Mouse (Mus musculus): Measurements from ENCODE around the gene Zscan18. TPM values are rescaled to one million over a fixed set of nuclear protein-coding genes. Genes with fewer than 3 reads are reported as not detected.

Zscan18 gene
- total and polyA plus RNA-seq, 3 experiments, result 0.04 TPM; not detected in 2

DNA sequence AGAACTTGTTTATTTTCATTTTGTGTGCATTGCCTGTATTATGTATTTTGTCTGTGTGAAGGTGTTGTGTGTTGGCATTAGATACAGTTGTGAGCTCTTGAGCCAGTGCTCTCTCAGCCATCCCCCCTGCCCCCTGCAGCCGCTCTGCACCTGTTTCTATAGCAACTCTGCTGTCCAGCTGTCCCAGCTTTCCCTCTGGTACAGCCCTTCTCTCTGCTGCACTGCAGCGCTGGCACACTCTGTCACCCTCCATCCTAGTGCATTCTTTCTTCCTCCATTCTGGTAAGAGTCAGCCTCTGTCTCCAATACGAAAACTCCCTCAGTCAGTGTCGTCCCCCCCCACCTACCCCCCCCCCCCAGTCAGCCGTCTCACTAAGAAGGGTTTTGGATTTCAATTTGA, 15.4 kb downstream of the Zscan18 start:
- Histone ChIP-seq H3K27me3 (ENCODE audit: control insufficient read depth in 1 of 2, insufficient read depth in 2 of 2, low read length in 2 of 2) (no peaks in the 10 kb centered on the region), H3K79me2 (ENCODE audit: control insufficient read depth, insufficient read depth, low read length, poor library complexity) (no peaks in the 10 kb centered on the region), H3K36me3 (ENCODE audit: control insufficient read depth in 1 of 2, insufficient read depth in 2 of 2, low read length in 2 of 2) (no peaks in the 10 kb centered on the region), H3K9ac (ENCODE audit: control insufficient read depth, low read depth, low read length, poor library complexity, severe bottlenecking) (no peak overlapping the region), H3K4me1 (ENCODE audit: control insufficient read depth in 1 of 2, insufficient read depth in 2 of 2, low read length in 2 of 2) (no peaks in the 10 kb centered on the region), H3K27ac (ENCODE audit: control insufficient read depth, low read depth, low read length) (no peak overlapping the region), H3K4me3 (ENCODE audit: control insufficient read depth in 1 of 2, insufficient read depth in 1 of 2, low read depth in 2 of 2, low read length in 2 of 2) (no peak overlapping the region), H3K9me3 (replicated peaks; ENCODE audit: insufficient read depth, low read length) (no peaks in the 10 kb centered on the region)
- no peak for TF ChIP-seq MYC (IDR thresholded peaks at IDR 0.05; ENCODE audit: low read depth, low read length)
- no peak for TF ChIP-seq GABPA (IDR thresholded peaks at IDR 0.05; ENCODE audit: low read depth, low read length)
- no peak for TF ChIP-seq MAFK (IDR thresholded peaks at IDR 0.05; ENCODE audit: borderline replicate concordance, low read depth, low read length)
- no peak for TF ChIP-seq HCFC1 (IDR thresholded peaks at IDR 0.05; ENCODE audit: low read depth, low read length)
- TF ChIP-seq EP300 (IDR thresholded peaks at IDR 0.05; ENCODE audit: low read depth in 1 of 2, low read length in 2 of 2), result no peak
- no peak for TF ChIP-seq SMC3 (IDR thresholded peaks at IDR 0.05; ENCODE audit: low read depth, low read length)
- no peak for TF ChIP-seq TAL1 (IDR thresholded peaks at IDR 0.05; ENCODE audit: low read length)
- TF ChIP-seq MXI1 (IDR thresholded peaks at IDR 0.05; ENCODE audit: low read depth, low read length), result no peak
- TF ChIP-seq USF2 (IDR thresholded peaks at IDR 0.05; ENCODE audit: borderline replicate concordance in 1 of 2, insufficient read depth in 1 of 2, low read depth in 1 of 2, low read length in 2 of 2), result no peak
- TF ChIP-seq TBP (IDR thresholded peaks at IDR 0.05; ENCODE audit: low read depth, low read length), result no peak
- no peak for TF ChIP-seq ZMIZ1 (IDR thresholded peaks at IDR 0.05; ENCODE audit: low read depth, low read length)
- TF ChIP-seq UBTF (IDR thresholded peaks at IDR 0.05; ENCODE audit: borderline replicate concordance, insufficient read depth, low read depth, low read length), result no peak
- TF ChIP-seq ZNF384 (IDR thresholded peaks at IDR 0.05; ENCODE audit: low read depth, low read length), result no peak
- TF ChIP-seq ZKSCAN1 (IDR thresholded peaks at IDR 0.05; ENCODE audit: low read depth, low read length), result no peak
- no peak for TF ChIP-seq ELF1 (IDR thresholded peaks at IDR 0.05; ENCODE audit: low read depth, low read length)
- no peak for TF ChIP-seq POLR2A (IDR thresholded peaks at IDR 0.05; ENCODE audit: control insufficient read depth in 1 of 2, insufficient read depth in 1 of 2, low read depth in 1 of 2, low read length in 2 of 2, poor library complexity in 1 of 2)
- no peak for TF ChIP-seq POLR2AphosphoS5 (IDR thresholded peaks at IDR 0.05; ENCODE audit: borderline replicate concordance, low read depth, low read length)
- no peak for DNase-seq (ENCODE audit: low read depth, low spot score)

DNA sequence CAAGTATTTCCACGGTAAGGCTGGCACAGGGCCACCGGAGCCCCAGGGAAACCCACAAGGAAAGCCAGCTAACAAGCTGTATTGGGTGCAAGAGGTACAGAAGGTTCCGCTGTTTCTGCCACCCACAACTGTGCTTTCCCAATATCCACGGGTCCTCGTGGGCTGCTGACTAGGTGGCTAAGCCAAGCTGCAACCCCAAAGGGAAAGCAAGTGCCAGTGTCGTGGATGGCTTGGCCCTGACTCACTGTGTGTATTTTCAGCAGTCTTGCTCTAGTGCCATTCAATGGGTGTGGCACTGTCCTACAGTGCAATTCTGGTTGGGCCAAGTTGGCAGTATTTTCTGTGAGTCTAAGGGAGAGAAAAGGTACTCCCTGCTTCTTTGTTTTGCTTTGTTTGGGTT, 16.1 kb downstream of the Zscan18 start:
- H3K36me3 ChIP-seq (ENCODE audit: control insufficient read depth in 1 of 2, insufficient read depth in 2 of 2, low read length in 2 of 2), result no peaks in the 10 kb centered on the region
- H3K4me3 ChIP-seq (ENCODE audit: control insufficient read depth in 1 of 2, insufficient read depth in 1 of 2, low read depth in 2 of 2, low read length in 2 of 2), result no peak overlapping the region
- no peaks in the 10 kb centered on the region for H3K79me2 ChIP-seq (ENCODE audit: control insufficient read depth, insufficient read depth, low read length, poor library complexity)
- no peaks in the 10 kb centered on the region for H3K27me3 ChIP-seq (ENCODE audit: control insufficient read depth in 1 of 2, insufficient read depth in 2 of 2, low read length in 2 of 2)
- TF ChIP-seq USF1 (IDR thresholded peaks at IDR 0.05; ENCODE audit: low read depth, low read length), result no peak
- TF ChIP-seq E2F4 (IDR thresholded peaks at IDR 0.05; ENCODE audit: borderline replicate concordance, low read depth, low read length), result no peak
- TF ChIP-seq NRF1 (IDR thresholded peaks at IDR 0.05; ENCODE audit: insufficient read depth, low read depth, low read length, poor library complexity, severe bottlenecking), result no peak
- TF ChIP-seq MYB (IDR thresholded peaks at IDR 0.05; ENCODE audit: low read depth, low read length), result no peak
- no peak for TF ChIP-seq JUND (IDR thresholded peaks at IDR 0.05; ENCODE audit: low read depth, low read length)
- no peak for TF ChIP-seq ZMIZ1 (IDR thresholded peaks at IDR 0.05; ENCODE audit: low read depth, low read length)
- no peak for TF ChIP-seq ELF1 (IDR thresholded peaks at IDR 0.05; ENCODE audit: low read depth, low read length)
- no peak for TF ChIP-seq CHD2 (IDR thresholded peaks at IDR 0.05; ENCODE audit: low read length)
- no peak for TF ChIP-seq MYC (IDR thresholded peaks at IDR 0.05; ENCODE audit: low read depth, low read length)
- no peak for TF ChIP-seq POLR2AphosphoS2 (IDR thresholded peaks at IDR 0.05; ENCODE audit: low read length)
- no peak for TF ChIP-seq MAX (IDR thresholded peaks at IDR 0.05; ENCODE audit: low read length)
- no peak for TF ChIP-seq RCOR1 (IDR thresholded peaks at IDR 0.05; ENCODE audit: low read depth, low read length)
- TF ChIP-seq GABPA (IDR thresholded peaks at IDR 0.05; ENCODE audit: low read depth, low read length), result no peak
- TF ChIP-seq TCF12 (IDR thresholded peaks at IDR 0.05; ENCODE audit: low read depth, low read length), result no peak
- no peak for TF ChIP-seq ZNF384 (IDR thresholded peaks at IDR 0.05; ENCODE audit: low read depth, low read length)
- no peak overlapping the region for H3K27ac ChIP-seq (ENCODE audit: control insufficient read depth, low read depth, low read length)
- no peaks in the 10 kb centered on the region for H3K4me1 ChIP-seq (ENCODE audit: control insufficient read depth in 1 of 2, insufficient read depth in 2 of 2, low read length in 2 of 2)
- no peak overlapping the region for H3K9ac ChIP-seq (ENCODE audit: control insufficient read depth, low read depth, low read length, poor library complexity, severe bottlenecking)
- no peaks in the 10 kb centered on the region for H3K9me3 ChIP-seq (replicated peaks; ENCODE audit: insufficient read depth, low read length)
- no peak for DNase-seq (ENCODE audit: low read depth, low spot score)

All from MEL (cell line).